Mouse (Mus musculus): ENCODE results near the gene Serpina3c. TPM values are rescaled to one million over a fixed set of nuclear protein-coding genes. Genes with fewer than 3 reads are reported as not detected.

The Serpina3c gene
- polyA plus RNA-seq, 1 experiment from 2014 or later: not detected

GRCm38 (mm10) chr12:104153041-104153645, 527 bp downstream of the Serpina3c start:
- Histone ChIP-seq H3K36me3 (ENCODE audit: control insufficient read depth, insufficient read depth, low read length) (no peaks in the 10 kb centered on the region), H3K9me3 (ENCODE audit: control insufficient read depth, low read length) (no peaks in the 10 kb centered on the region), H3K4me3 (ENCODE audit: low read depth, low read length) (no peak overlapping the region), H3K4me2 (ENCODE audit: low read depth, low read length) (no peak overlapping the region), H3K4me1 (ENCODE audit: control insufficient read depth, insufficient read depth, low read length) (no peaks in the 10 kb centered on the region), H3K27ac (ENCODE audit: low read depth, low read length) (no peak overlapping the region), H3K9ac (replicated peaks; ENCODE audit: low read depth, low read length) (no peak overlapping the region), H3K27me3 (ENCODE audit: control insufficient read depth, insufficient read depth, low read length) (no peaks in the 10 kb centered on the region)
- no peak for ATAC-seq (ENCODE audit: low read depth)
- 87% methylated on average over 3 of the region's 3 CpGs for WGBS

- Histone ChIP-seq H3K27me3 (ENCODE audit: control insufficient read depth, insufficient read depth, low read length) (no peaks in the 10 kb centered on the region), H3K4me1 (ENCODE audit: control insufficient read depth, insufficient read depth, low read length) (no peaks in the 10 kb centered on the region), H3K36me3 (ENCODE audit: control insufficient read depth, insufficient read depth, low read length) (no peaks in the 10 kb centered on the region), H3K9ac (replicated peaks; ENCODE audit: low read depth, low read length) (no peak overlapping the region), H3K4me3 (ENCODE audit: low read depth, low read length) (no peak overlapping the region), H3K9me3 (ENCODE audit: control insufficient read depth, low read length) (no peaks in the 10 kb centered on the region), H3K4me2 (ENCODE audit: low read depth, low read length) (no peak overlapping the region), H3K27ac (ENCODE audit: low read depth, low read length) (no peak overlapping the region)
- ATAC-seq (ENCODE audit: low read depth): no peak
- 85% methylated on average over 2 of the region's 2 CpGs for WGBS
Measured at GRCm38 (mm10) chr12:104151989-104152388, 1.7 kb downstream of the Serpina3c start.

GRCm38 (mm10) chr12:104145571-104145970, 8.1 kb downstream of the Serpina3c start:
- Histone ChIP-seq H3K9ac (replicated peaks; ENCODE audit: low read depth, low read length) (no peak overlapping the region), H3K4me3 (ENCODE audit: low read depth, low read length) (no peak overlapping the region), H3K36me3 (ENCODE audit: control insufficient read depth, insufficient read depth, low read length) (no peaks in the 10 kb centered on the region), H3K9me3 (ENCODE audit: control insufficient read depth, low read length) (no peaks in the 10 kb centered on the region), H3K27ac (ENCODE audit: low read depth, low read length) (no peak overlapping the region), H3K4me2 (ENCODE audit: low read depth, low read length) (no peak overlapping the region), H3K4me1 (ENCODE audit: control insufficient read depth, insufficient read depth, low read length) (no peaks in the 10 kb centered on the region), H3K27me3 (ENCODE audit: control insufficient read depth, insufficient read depth, low read length) (no peaks in the 10 kb centered on the region)
- WGBS: 89% methylated on average over 2 of the region's 2 CpGs
- no peak for ATAC-seq (ENCODE audit: low read depth)

- Histone ChIP-seq H3K9ac (replicated peaks; ENCODE audit: low read depth, low read length) (no peak overlapping the region), H3K27ac (ENCODE audit: low read depth, low read length) (no peak overlapping the region), H3K4me1 (ENCODE audit: control insufficient read depth, insufficient read depth, low read length) (no peaks in the 10 kb centered on the region), H3K27me3 (ENCODE audit: control insufficient read depth, insufficient read depth, low read length) (no peaks in the 10 kb centered on the region), H3K4me3 (ENCODE audit: low read depth, low read length) (no peak overlapping the region), H3K36me3 (ENCODE audit: control insufficient read depth, insufficient read depth, low read length) (no peaks in the 10 kb centered on the region), H3K9me3 (ENCODE audit: control insufficient read depth, low read length) (no peaks in the 10 kb centered on the region), H3K4me2 (ENCODE audit: low read depth, low read length) (no peak overlapping the region)
- WGBS: 88% methylated on average over 1 of the region's 1 CpGs
- ATAC-seq (ENCODE audit: low read depth): no peak
Measured at GRCm38 (mm10) chr12:104143286-104143685, 10.4 kb downstream of the Serpina3c start.

- H3K4me3 ChIP-seq (ENCODE audit: low read depth, low read length): no peak overlapping the region
- H3K27me3 ChIP-seq (ENCODE audit: control insufficient read depth, insufficient read depth, low read length): no peaks in the 10 kb centered on the region
- no peaks in the 10 kb centered on the region for H3K9me3 ChIP-seq (ENCODE audit: control insufficient read depth, low read length)
- 67% methylated on average over 1 of the region's 1 CpGs for WGBS
- H3K9ac ChIP-seq (replicated peaks; ENCODE audit: low read depth, low read length): no peak overlapping the region
- H3K4me2 ChIP-seq (ENCODE audit: low read depth, low read length): no peak overlapping the region
- no peaks in the 10 kb centered on the region for H3K36me3 ChIP-seq (ENCODE audit: control insufficient read depth, insufficient read depth, low read length)
- H3K4me1 ChIP-seq (ENCODE audit: control insufficient read depth, insufficient read depth, low read length): no peaks in the 10 kb centered on the region
- H3K27ac ChIP-seq (ENCODE audit: low read depth, low read length): no peak overlapping the region
- ATAC-seq (ENCODE audit: low read depth): no peak
Measured at GRCm38 (mm10) chr12:104142427-104142826, 11.2 kb downstream of the Serpina3c start.

GRCm38 (mm10) chr12:104141506-104141905, 12.2 kb downstream of the Serpina3c start:
- H3K4me3 ChIP-seq (ENCODE audit: low read depth, low read length): no peak overlapping the region
- WGBS: 67% methylated on average over 1 of the region's 1 CpGs
- no peak overlapping the region for H3K9ac ChIP-seq (replicated peaks; ENCODE audit: low read depth, low read length)
- H3K4me1 ChIP-seq (ENCODE audit: control insufficient read depth, insufficient read depth, low read length): no peaks in the 10 kb centered on the region
- H3K4me2 ChIP-seq (ENCODE audit: low read depth, low read length): no peak overlapping the region
- H3K36me3 ChIP-seq (ENCODE audit: control insufficient read depth, insufficient read depth, low read length): no peaks in the 10 kb centered on the region
- no peak for ATAC-seq (ENCODE audit: low read depth)
- H3K9me3 ChIP-seq (ENCODE audit: control insufficient read depth, low read length): no peaks in the 10 kb centered on the region
- H3K27me3 ChIP-seq (ENCODE audit: control insufficient read depth, insufficient read depth, low read length): no peaks in the 10 kb centered on the region
- no peak overlapping the region for H3K27ac ChIP-seq (ENCODE audit: low read depth, low read length)

GRCm38 (mm10) chr12:104140543-104141103, 13.0 kb downstream of the Serpina3c start:
- 97% methylated on average over 4 of the region's 4 CpGs for WGBS
- H3K4me1 ChIP-seq (ENCODE audit: control insufficient read depth, insufficient read depth, low read length): no peaks in the 10 kb centered on the region
- ATAC-seq (ENCODE audit: low read depth): no peak
- H3K27ac ChIP-seq (ENCODE audit: low read depth, low read length): no peak overlapping the region
- H3K4me2 ChIP-seq (ENCODE audit: low read depth, low read length): no peak overlapping the region
- H3K9me3 ChIP-seq (ENCODE audit: control insufficient read depth, low read length): no peaks in the 10 kb centered on the region
- no peaks in the 10 kb centered on the region for H3K27me3 ChIP-seq (ENCODE audit: control insufficient read depth, insufficient read depth, low read length)
- H3K4me3 ChIP-seq (ENCODE audit: low read depth, low read length): no peak overlapping the region
- no peak overlapping the region for H3K9ac ChIP-seq (replicated peaks; ENCODE audit: low read depth, low read length)
- H3K36me3 ChIP-seq (ENCODE audit: control insufficient read depth, insufficient read depth, low read length): no peaks in the 10 kb centered on the region

GRCm38 (mm10) chr12:104138216-104138615, 15.5 kb downstream of the Serpina3c start:
- Histone ChIP-seq H3K4me2 (ENCODE audit: low read depth, low read length) (no peak overlapping the region), H3K27me3 (ENCODE audit: control insufficient read depth, insufficient read depth, low read length) (no peaks in the 10 kb centered on the region), H3K4me1 (ENCODE audit: control insufficient read depth, insufficient read depth, low read length) (no peaks in the 10 kb centered on the region), H3K4me3 (ENCODE audit: low read depth, low read length) (no peak overlapping the region), H3K36me3 (ENCODE audit: control insufficient read depth, insufficient read depth, low read length) (no peaks in the 10 kb centered on the region), H3K9me3 (ENCODE audit: control insufficient read depth, low read length) (no peaks in the 10 kb centered on the region), H3K9ac (replicated peaks; ENCODE audit: low read depth, low read length) (no peak overlapping the region), H3K27ac (ENCODE audit: low read depth, low read length) (no peak overlapping the region)
- WGBS: 89% methylated on average over 2 of the region's 2 CpGs
- ATAC-seq (ENCODE audit: low read depth): no peak

- no peaks in the 10 kb centered on the region for H3K9me3 ChIP-seq (ENCODE audit: control insufficient read depth, low read length)
- no peaks in the 10 kb centered on the region for H3K4me1 ChIP-seq (ENCODE audit: control insufficient read depth, insufficient read depth, low read length)
- H3K9ac ChIP-seq (replicated peaks; ENCODE audit: low read depth, low read length): no peak overlapping the region
- H3K27me3 ChIP-seq (ENCODE audit: control insufficient read depth, insufficient read depth, low read length): no peaks in the 10 kb centered on the region
- H3K27ac ChIP-seq (ENCODE audit: low read depth, low read length): no peak overlapping the region
- H3K4me2 ChIP-seq (ENCODE audit: low read depth, low read length): no peak overlapping the region
- H3K4me3 ChIP-seq (ENCODE audit: low read depth, low read length): no peak overlapping the region
- H3K36me3 ChIP-seq (ENCODE audit: control insufficient read depth, insufficient read depth, low read length): no peaks in the 10 kb centered on the region
- ATAC-seq (ENCODE audit: low read depth): no peak
Measured at GRCm38 (mm10) chr12:104131041-104131440, 22.6 kb downstream of the Serpina3c start.

All from neural tube, embryonic 14.5 days (tissue).